Mouse (Mus musculus) liver, adult 2 months (tissue): Measurements from ENCODE around the gene Fezf2.

Experiments used
- CTCF ChIP-seq: fragments of 200-500 bp; IDR thresholded peaks from 2 replicates; pipeline ENCODE4 v1.5.1; 2011; ENCODE audit warnings: low read depth, low read length, control low read depth
- POLR2A ChIP-seq: fragments of 200-500 bp; IDR thresholded peaks from 2 replicates; pipeline ENCODE4 v1.6.1; 2011; ENCODE audit warnings: low read length, control low read depth; ENCODE audit not compliant: insufficient read depth; ENCODE audit errors: extremely low read depth

GRCm38 (mm10) chr14:12375451-12375850 is 27.5 kb upstream of the Fezf2 start:
- TF ChIP-seq CTCF (no peak), POLR2A (no peak)
